Mouse (Mus musculus): ENCODE measurements around the gene Cog2. TPM values are rescaled to one million over a fixed set of nuclear protein-coding genes. Genes with fewer than 3 reads are reported as not detected.

Cog2 gene
- total and polyA plus RNA-seq, 3 experiments, result 32.6 to 37.5 TPM; not detected in 1

DNA sequence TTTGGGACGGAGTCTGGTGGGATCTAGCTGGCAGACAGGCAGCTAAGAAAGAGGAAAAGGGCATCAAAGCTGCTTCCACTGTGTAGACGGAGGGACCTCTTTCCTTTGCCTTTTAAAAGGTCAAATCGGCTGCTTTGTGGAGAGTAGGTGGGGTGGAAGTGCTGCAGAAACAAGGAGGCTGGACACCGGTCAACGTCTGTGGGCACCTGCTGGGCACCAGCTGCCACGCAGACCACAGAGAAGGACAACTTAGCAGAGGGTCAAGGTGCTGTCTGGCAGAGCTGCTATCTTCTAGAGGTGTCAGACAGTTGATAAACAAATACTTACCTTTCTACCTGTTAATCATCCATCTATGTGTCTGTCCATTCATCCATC, 12.3 kb upstream of the Cog2 start:
- no peaks in the 10 kb centered on the region for H3K4me1 ChIP-seq (ENCODE audit: control insufficient read depth in 1 of 2, insufficient read depth in 2 of 2, low read length in 2 of 2)
- H3K36me3 ChIP-seq (ENCODE audit: control insufficient read depth in 1 of 2, insufficient read depth in 2 of 2, low read length in 2 of 2), result no peaks in the 10 kb centered on the region
- no peaks in the 10 kb centered on the region for H3K9me3 ChIP-seq (replicated peaks; ENCODE audit: insufficient read depth, low read length)
- H3K9ac ChIP-seq (ENCODE audit: control insufficient read depth, low read depth, low read length, poor library complexity, severe bottlenecking), result no peak overlapping the region
- no peak for TF ChIP-seq HCFC1 (IDR thresholded peaks at IDR 0.05; ENCODE audit: low read depth, low read length)
- no peak for TF ChIP-seq CHD1 (IDR thresholded peaks at IDR 0.05; ENCODE audit: low read depth, low read length)
- TF ChIP-seq USF2 (IDR thresholded peaks at IDR 0.05; ENCODE audit: borderline replicate concordance in 1 of 2, insufficient read depth in 1 of 2, low read depth in 1 of 2, low read length in 2 of 2), result no peak
- no peak for TF ChIP-seq BHLHE40 (IDR thresholded peaks at IDR 0.05; ENCODE audit: borderline replicate concordance, low read depth, low read length)
- TF ChIP-seq USF1 (IDR thresholded peaks at IDR 0.05; ENCODE audit: low read depth, low read length), result no peak
- TF ChIP-seq ZKSCAN1 (IDR thresholded peaks at IDR 0.05; ENCODE audit: low read depth, low read length), result no peak
- no peak for TF ChIP-seq EP300 (IDR thresholded peaks at IDR 0.05; ENCODE audit: low read depth in 1 of 2, low read length in 2 of 2)
- TF ChIP-seq MEF2A (IDR thresholded peaks at IDR 0.05; ENCODE audit: extremely low read depth, insufficient replicate concordance, low read depth, low read length, poor library complexity, severe bottlenecking), result no peak
- TF ChIP-seq SMC3 (IDR thresholded peaks at IDR 0.05; ENCODE audit: low read depth, low read length), result no peak
- no peak for TF ChIP-seq CTCF (IDR thresholded peaks at IDR 0.05 in 2 of 3, conservative IDR thresholded peaks at IDR 0.05 in 1 of 3; ENCODE audit: control insufficient read depth in 1 of 3, insufficient read depth in 1 of 3, low read depth in 2 of 3, low read length in 3 of 3, poor library complexity in 1 of 3, severe bottlenecking in 1 of 3)
- no peak for TF ChIP-seq NRF1 (IDR thresholded peaks at IDR 0.05; ENCODE audit: insufficient read depth, low read depth, low read length, poor library complexity, severe bottlenecking)
- no peak for TF ChIP-seq NELFE (IDR thresholded peaks at IDR 0.05; ENCODE audit: low read depth, low read length)
- TF ChIP-seq SIN3A (IDR thresholded peaks at IDR 0.05; ENCODE audit: low read length), result no peak
- no peak for DNase-seq (ENCODE audit: low read depth, low spot score)
- no peaks in the 10 kb centered on the region for H3K79me2 ChIP-seq (ENCODE audit: control insufficient read depth, insufficient read depth, low read length, poor library complexity)
- H3K27me3 ChIP-seq (ENCODE audit: control insufficient read depth in 1 of 2, insufficient read depth in 2 of 2, low read length in 2 of 2), result peaks cover 0 to 2% of the 10 kb centered on the region in 2 experiments; a peak in 2 of 4 replicates
- H3K4me3 ChIP-seq (ENCODE audit: control insufficient read depth in 1 of 2, insufficient read depth in 1 of 2, low read depth in 2 of 2, low read length in 2 of 2), result no peak overlapping the region
- no peak overlapping the region for H3K27ac ChIP-seq (ENCODE audit: control insufficient read depth, low read depth, low read length)

DNA sequence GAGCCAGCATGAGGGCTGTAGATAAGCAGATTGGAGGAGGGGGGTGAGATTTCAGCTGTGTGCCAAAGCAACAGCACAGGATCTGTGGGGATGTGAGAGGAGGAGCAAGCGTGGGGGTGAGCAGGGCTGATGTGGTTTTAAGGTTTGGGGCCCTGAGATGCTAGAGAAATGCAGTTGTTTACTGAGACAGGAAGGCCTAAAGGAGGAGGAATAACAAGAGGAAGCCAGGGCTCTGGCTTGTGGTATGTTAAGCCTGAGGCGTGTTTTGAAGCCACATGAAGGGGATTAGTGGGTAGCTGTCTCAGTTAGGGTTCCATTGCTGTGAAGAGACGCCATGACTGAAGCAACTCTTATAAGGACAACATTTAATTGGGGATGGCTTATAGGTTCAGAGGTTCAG, 11.4 kb upstream of the Cog2 start:
- no peak for TF ChIP-seq RCOR1 (IDR thresholded peaks at IDR 0.05; ENCODE audit: low read depth, low read length)
- no peak for TF ChIP-seq UBTF (IDR thresholded peaks at IDR 0.05; ENCODE audit: borderline replicate concordance, insufficient read depth, low read depth, low read length)
- no peak for TF ChIP-seq USF2 (IDR thresholded peaks at IDR 0.05; ENCODE audit: borderline replicate concordance in 1 of 2, insufficient read depth in 1 of 2, low read depth in 1 of 2, low read length in 2 of 2)
- no peak for TF ChIP-seq JUND (IDR thresholded peaks at IDR 0.05; ENCODE audit: low read depth, low read length)
- no peak for TF ChIP-seq MYC (IDR thresholded peaks at IDR 0.05; ENCODE audit: low read depth, low read length)
- no peak for TF ChIP-seq HCFC1 (IDR thresholded peaks at IDR 0.05; ENCODE audit: low read depth, low read length)
- no peak for TF ChIP-seq TAL1 (IDR thresholded peaks at IDR 0.05; ENCODE audit: low read length)
- no peak for TF ChIP-seq POLR2AphosphoS2 (IDR thresholded peaks at IDR 0.05; ENCODE audit: low read length)
- no peak for TF ChIP-seq TCF12 (IDR thresholded peaks at IDR 0.05; ENCODE audit: low read depth, low read length)
- no peak for TF ChIP-seq CHD1 (IDR thresholded peaks at IDR 0.05; ENCODE audit: low read depth, low read length)
- Histone ChIP-seq H3K9me3 (replicated peaks; ENCODE audit: insufficient read depth, low read length) (no peaks in the 10 kb centered on the region), H3K27me3 (ENCODE audit: control insufficient read depth in 1 of 2, insufficient read depth in 2 of 2, low read length in 2 of 2) (peaks cover 0 to 2% of the 10 kb centered on the region in 2 experiments; a peak in 2 of 4 replicates), H3K27ac (ENCODE audit: control insufficient read depth, low read depth, low read length) (no peak overlapping the region), H3K79me2 (ENCODE audit: control insufficient read depth, insufficient read depth, low read length, poor library complexity) (no peaks in the 10 kb centered on the region), H3K4me1 (ENCODE audit: control insufficient read depth in 1 of 2, insufficient read depth in 2 of 2, low read length in 2 of 2) (no peaks in the 10 kb centered on the region), H3K4me3 (ENCODE audit: control insufficient read depth in 1 of 2, insufficient read depth in 1 of 2, low read depth in 2 of 2, low read length in 2 of 2) (no peak overlapping the region), H3K36me3 (ENCODE audit: control insufficient read depth in 1 of 2, insufficient read depth in 2 of 2, low read length in 2 of 2) (no peaks in the 10 kb centered on the region), H3K9ac (ENCODE audit: control insufficient read depth, low read depth, low read length, poor library complexity, severe bottlenecking) (no peak overlapping the region)
- DNase-seq (ENCODE audit: low read depth, low spot score), result no peak
